Mouse (Mus musculus) hindlimb bud, embryonic 11.5 days (tissue): Measurements from ENCODE around the gene Srsf9.

Source experiments
- DNase-seq: peaks from one replicate; pipeline ENCODE4 v3.0.0-alpha.2; 2012; ENCODE audit warnings: low read depth, low spot score; ENCODE audit errors: extremely low spot score

Gene Srsf9

GRCm38 (mm10) chr5:115319004-115319940, 7.7 kb upstream of the Srsf9 start:
- no peak for DNase-seq

GRCm38 (mm10) chr5:115326256-115326831, 633 bp upstream of the Srsf9 start:
- DNase-seq, result no peak

- no peak for DNase-seq
Measured at GRCm38 (mm10) chr5:115327610-115328548, 902 bp downstream of the Srsf9 start.

- DNase-seq, result no peak
Measured at GRCm38 (mm10) chr5:115330955-115331354, 4.0 kb downstream of the Srsf9 start.

GRCm38 (mm10) chr5:115333626-115334025, 6.6 kb downstream of the Srsf9 start:
- no peak for DNase-seq

- no peak for DNase-seq
Measured at GRCm38 (mm10) chr5:115340007-115340406, 13.0 kb downstream of the Srsf9 start.

GRCm38 (mm10) chr5:115340577-115341313, 13.8 kb downstream of the Srsf9 start, which contains the start of the genes Gatc and Triap1:
Gene Gatc, minus strand, starts transcription at chr5:115341178.
Gene Triap1, plus strand, starts transcription at chr5:115341225.
- no peak for DNase-seq

GRCm38 (mm10) chr5:115341314-115342165, 14.6 kb downstream of the Srsf9 start:
- no peak for DNase-seq

GRCm38 (mm10) chr5:115347564-115347963, 20.6 kb downstream of the Srsf9 start:
- DNase-seq, result no peak

GRCm38 (mm10) chr5:115348546-115349224, 21.7 kb downstream of the Srsf9 start, which contains the start of gene Cox6a1:
Gene Cox6a1, minus strand, starts transcription at chr5:115348981.
- peak; percentile 96 for DNase-seq

GRCm38 (mm10) chr5:115349225-115349555, 22.2 kb downstream of the Srsf9 start:
- no peak for DNase-seq

- DNase-seq, result no peak
Measured at GRCm38 (mm10) chr5:115351348-115351747, 24.4 kb downstream of the Srsf9 start.

GRCm38 (mm10) chr5:115355070-115355469, 28.1 kb downstream of the Srsf9 start:
- DNase-seq, result no peak

- no peak for DNase-seq
Measured at GRCm38 (mm10) chr5:115358872-115359271, 31.9 kb downstream of the Srsf9 start.

- no peak for DNase-seq
Measured at GRCm38 (mm10) chr5:115359438-115359837, 32.5 kb downstream of the Srsf9 start.

GRCm38 (mm10) chr5:115359851-115360372, 32.9 kb downstream of the Srsf9 start:
- no peak for DNase-seq

- no peak for DNase-seq
Measured at GRCm38 (mm10) chr5:115362216-115362615, 35.2 kb downstream of the Srsf9 start.

GRCm38 (mm10) chr5:115362819-115363714, 36.1 kb downstream of the Srsf9 start:
- no peak for DNase-seq
